Mouse (Mus musculus): ENCODE data around the gene Zc3h13.

GRCm38 (mm10) chr14:75346041-75346440, 61.9 kb downstream of the Zc3h13 start:
- TF ChIP-seq GATA1 (IDR thresholded peaks at IDR 0.05; ENCODE audit: borderline replicate concordance, low read length) (no peak), FLI1 (IDR thresholded peaks at IDR 0.05; ENCODE audit: low read length) (no peak)
